Mouse (Mus musculus): ENCODE measurements around the gene Nufip2. TPM values are rescaled to one million over a fixed set of nuclear protein-coding genes. Genes with fewer than 3 reads are reported as not detected.
"Not testable (repeated sequence)": the region's sequence is repeated elsewhere in the genome, so short reads cannot be mapped to it uniquely, and the experiment has no call there.

Nufip2 gene
- polyA plus RNA-seq, 1 experiment from 2014 or later: 3.4 TPM

DNA sequence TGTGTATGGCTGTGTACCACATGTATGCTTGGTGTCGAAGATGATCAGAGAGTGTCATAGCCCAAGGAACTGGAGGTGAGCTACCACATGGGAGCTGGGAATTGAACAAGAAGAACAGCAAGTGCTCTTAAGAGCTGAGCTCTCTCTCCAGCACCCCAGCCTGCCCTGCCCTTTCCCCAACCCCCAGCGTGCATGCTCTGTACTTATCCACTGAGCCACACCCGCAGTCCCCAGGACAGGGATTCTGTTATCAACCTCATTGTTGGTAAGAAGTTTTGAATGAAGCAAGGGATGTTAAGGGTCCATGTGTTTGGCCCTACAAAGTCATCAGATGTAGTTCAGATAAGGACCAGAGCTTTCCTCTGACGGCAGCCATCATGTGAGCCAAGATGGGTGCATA lies 60.7 kb downstream of the Nufip2 start:
- no peak overlapping the region for H3K27ac ChIP-seq (ENCODE audit: low read length)
- ATAC-seq (ENCODE audit: low FRiP score, low TSS enrichment): no peak
- H3K27me3 ChIP-seq (ENCODE audit: insufficient read depth, low read length): no peaks in the 10 kb centered on the region
- H3K9me3 ChIP-seq (ENCODE audit: low read length): no peaks in the 10 kb centered on the region
- no peak overlapping the region for H3K9ac ChIP-seq (replicated peaks; ENCODE audit: low read length)
- H3K4me1 ChIP-seq (ENCODE audit: insufficient read depth, low read length): no peaks in the 10 kb centered on the region
- no peak overlapping the region for H3K4me2 ChIP-seq (replicated peaks; ENCODE audit: low read depth, low read length)
- H3K36me3 ChIP-seq (ENCODE audit: insufficient read depth, low read length): no peaks in the 10 kb centered on the region
- no peak overlapping the region for H3K4me3 ChIP-seq (ENCODE audit: low read length)
- 93% methylated on average over 4 of the region's 4 CpGs for WGBS

DNA sequence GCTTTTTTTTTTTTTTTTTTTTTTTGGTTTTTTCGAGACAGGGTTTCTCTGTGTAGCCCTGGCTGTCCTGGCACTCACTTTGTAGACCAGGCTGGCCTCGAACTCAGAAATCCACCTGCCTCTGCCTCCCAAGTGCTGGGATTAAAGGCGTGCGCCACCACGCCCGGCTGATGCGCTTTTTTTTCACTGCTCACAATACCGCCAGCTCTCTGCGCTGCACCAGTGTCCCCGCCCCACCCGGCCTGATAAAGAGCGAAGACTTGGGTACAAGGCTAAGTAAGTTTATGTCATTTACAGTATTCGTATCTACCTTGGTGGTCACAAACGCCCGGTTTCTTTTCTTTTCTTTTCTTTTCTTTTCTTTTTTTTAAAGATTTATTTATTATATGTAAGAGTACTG lies 61.1 kb downstream of the Nufip2 start:
- ATAC-seq (ENCODE audit: low FRiP score, low TSS enrichment); H3K27me3 ChIP-seq (ENCODE audit: insufficient read depth, low read length); H3K36me3 ChIP-seq (ENCODE audit: insufficient read depth, low read length); H3K9ac ChIP-seq (replicated peaks; ENCODE audit: low read length); H3K4me3 ChIP-seq (ENCODE audit: low read length); H3K27ac ChIP-seq (ENCODE audit: low read length); H3K4me1 ChIP-seq (ENCODE audit: insufficient read depth, low read length); H3K4me2 ChIP-seq (replicated peaks; ENCODE audit: low read depth, low read length); H3K9me3 ChIP-seq (ENCODE audit: low read length): not testable (repeated sequence)
- whole genome bisulfite sequencing: 97% methylated on average over 13 of the region's 15 CpGs

DNA sequence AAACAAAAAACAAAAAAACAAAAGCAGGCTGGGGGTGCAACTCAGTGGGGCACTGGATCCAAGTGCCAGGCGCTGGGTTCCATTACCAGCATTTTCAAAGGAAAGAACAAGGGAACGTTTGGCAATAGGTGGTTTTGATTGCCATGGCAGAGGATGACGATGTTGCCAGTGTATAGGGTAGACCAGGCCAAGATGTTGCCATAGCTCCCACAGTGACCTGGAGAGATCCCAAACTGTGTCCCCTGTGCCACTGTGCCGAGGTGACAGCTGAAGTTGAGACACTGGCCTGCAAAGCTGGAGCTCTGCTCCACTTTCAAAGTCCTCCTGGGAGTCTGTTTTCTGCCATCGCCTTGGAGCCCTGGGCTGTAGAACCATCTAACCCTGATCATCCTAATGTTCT lies 63.0 kb downstream of the Nufip2 start:
- no peaks in the 10 kb centered on the region for H3K4me1 ChIP-seq (ENCODE audit: insufficient read depth, low read length)
- no peak overlapping the region for H3K4me2 ChIP-seq (replicated peaks; ENCODE audit: low read depth, low read length)
- no peak overlapping the region for H3K27ac ChIP-seq (ENCODE audit: low read length)
- H3K9ac ChIP-seq (replicated peaks; ENCODE audit: low read length): no peak overlapping the region
- no peak for ATAC-seq (ENCODE audit: low FRiP score, low TSS enrichment)
- no peaks in the 10 kb centered on the region for H3K27me3 ChIP-seq (ENCODE audit: insufficient read depth, low read length)
- no peaks in the 10 kb centered on the region for H3K36me3 ChIP-seq (ENCODE audit: insufficient read depth, low read length)
- no peaks in the 10 kb centered on the region for H3K9me3 ChIP-seq (ENCODE audit: low read length)
- no peak overlapping the region for H3K4me3 ChIP-seq (ENCODE audit: low read length)
- 85% methylated on average over 5 of the region's 5 CpGs for WGBS

DNA sequence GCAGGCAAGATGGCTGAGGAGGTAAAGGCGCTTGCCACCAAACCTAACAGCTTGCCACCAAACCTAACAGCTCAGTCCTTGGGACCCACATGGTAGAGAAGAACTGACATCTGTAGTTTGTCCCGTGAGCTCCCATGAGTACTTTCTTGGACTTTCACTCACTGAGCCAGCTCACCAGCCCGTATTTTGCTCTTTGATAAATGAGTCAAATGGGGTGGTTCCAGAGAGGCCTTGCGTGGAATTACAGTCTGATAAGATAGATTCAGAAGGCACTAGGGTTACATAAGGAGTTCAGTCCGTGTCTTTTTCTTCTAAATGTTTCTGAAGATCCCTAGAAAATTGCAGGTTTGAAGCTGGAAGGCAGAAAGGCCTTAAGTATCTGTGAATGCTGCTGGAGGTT lies 66.6 kb downstream of the Nufip2 start:
- H3K4me2 ChIP-seq (replicated peaks; ENCODE audit: low read depth, low read length): no peak overlapping the region
- ATAC-seq (ENCODE audit: low FRiP score, low TSS enrichment): no peak
- no peak overlapping the region for H3K9ac ChIP-seq (replicated peaks; ENCODE audit: low read length)
- no peaks in the 10 kb centered on the region for H3K27me3 ChIP-seq (ENCODE audit: insufficient read depth, low read length)
- no peak overlapping the region for H3K27ac ChIP-seq (ENCODE audit: low read length)
- H3K4me1 ChIP-seq (ENCODE audit: insufficient read depth, low read length): no peaks in the 10 kb centered on the region
- H3K36me3 ChIP-seq (ENCODE audit: insufficient read depth, low read length): no peaks in the 10 kb centered on the region
- H3K9me3 ChIP-seq (ENCODE audit: low read length): no peaks in the 10 kb centered on the region
- WGBS: 77% methylated on average over 5 of the region's 5 CpGs
- H3K4me3 ChIP-seq (ENCODE audit: low read length): no peak overlapping the region

DNA sequence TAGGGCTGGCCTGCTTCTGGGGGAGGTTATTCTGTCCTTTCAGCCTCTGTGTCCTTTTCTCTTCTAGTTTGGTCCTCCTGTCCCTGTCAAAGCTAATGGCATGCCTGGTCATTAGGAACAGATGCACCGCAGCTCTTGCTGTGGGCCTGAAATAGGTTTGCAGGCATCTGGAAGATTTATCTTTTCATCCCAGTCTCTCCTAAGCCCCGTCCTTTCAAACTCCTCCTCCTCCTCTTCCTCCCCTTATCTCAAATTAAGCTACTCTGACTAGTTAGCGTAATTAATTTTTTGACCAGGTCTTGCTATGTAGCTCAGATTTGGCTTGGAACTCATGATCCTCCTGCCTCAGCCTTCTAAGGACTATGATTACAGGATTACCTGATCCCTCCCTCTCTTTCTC lies 67.5 kb downstream of the Nufip2 start:
- WGBS: 59% methylated on average over 3 of the region's 3 CpGs

DNA sequence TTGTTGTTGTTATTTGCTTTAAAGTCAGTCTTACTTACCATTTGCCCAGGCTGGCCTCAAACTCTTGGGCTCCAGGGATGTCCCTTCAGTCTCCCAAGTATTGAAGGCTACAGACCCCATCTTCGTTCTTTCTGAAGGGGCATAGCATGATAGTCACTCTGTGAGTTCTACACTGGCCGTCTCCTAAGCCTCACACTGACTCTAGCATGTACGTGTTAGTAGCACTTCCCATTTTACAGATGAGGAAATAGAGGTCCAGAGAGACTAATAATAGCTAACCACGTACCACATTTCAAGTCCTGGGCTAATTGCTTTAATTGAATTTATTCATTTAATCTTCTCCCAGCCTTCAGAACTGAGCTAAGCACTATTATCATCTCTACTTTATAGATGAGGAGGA lies 74.1 kb downstream of the Nufip2 start:
- WGBS: 87% methylated on average over 4 of the region's 4 CpGs
- H3K4me2 ChIP-seq (replicated peaks; ENCODE audit: low read depth, low read length): no peak overlapping the region
- H3K4me1 ChIP-seq (ENCODE audit: insufficient read depth, low read length): peaks cover 13% of the 10 kb centered on the region
- H3K27ac ChIP-seq (ENCODE audit: low read length): no peak overlapping the region
- no peak overlapping the region for H3K4me3 ChIP-seq (ENCODE audit: low read length)
- no peaks in the 10 kb centered on the region for H3K9me3 ChIP-seq (ENCODE audit: low read length)
- no peaks in the 10 kb centered on the region for H3K36me3 ChIP-seq (ENCODE audit: insufficient read depth, low read length)
- no peak for ATAC-seq (ENCODE audit: low FRiP score, low TSS enrichment)
- H3K27me3 ChIP-seq (ENCODE audit: insufficient read depth, low read length): no peaks in the 10 kb centered on the region
- no peak overlapping the region for H3K9ac ChIP-seq (replicated peaks; ENCODE audit: low read length)

More for the DNA sequence above, 67.5 kb downstream of the Nufip2 start:
- Histone ChIP-seq H3K27ac (ENCODE audit: low read length) (no peak overlapping the region), H3K4me2 (replicated peaks; ENCODE audit: low read depth, low read length) (no peak overlapping the region), H3K9ac (replicated peaks; ENCODE audit: low read length) (no peak overlapping the region), H3K4me1 (ENCODE audit: insufficient read depth, low read length) (no peaks in the 10 kb centered on the region), H3K4me3 (ENCODE audit: low read length) (no peak overlapping the region), H3K27me3 (ENCODE audit: insufficient read depth, low read length) (no peaks in the 10 kb centered on the region), H3K36me3 (ENCODE audit: insufficient read depth, low read length) (no peaks in the 10 kb centered on the region), H3K9me3 (ENCODE audit: low read length) (no peaks in the 10 kb centered on the region)
- ATAC-seq (ENCODE audit: low FRiP score, low TSS enrichment): no peak

DNA sequence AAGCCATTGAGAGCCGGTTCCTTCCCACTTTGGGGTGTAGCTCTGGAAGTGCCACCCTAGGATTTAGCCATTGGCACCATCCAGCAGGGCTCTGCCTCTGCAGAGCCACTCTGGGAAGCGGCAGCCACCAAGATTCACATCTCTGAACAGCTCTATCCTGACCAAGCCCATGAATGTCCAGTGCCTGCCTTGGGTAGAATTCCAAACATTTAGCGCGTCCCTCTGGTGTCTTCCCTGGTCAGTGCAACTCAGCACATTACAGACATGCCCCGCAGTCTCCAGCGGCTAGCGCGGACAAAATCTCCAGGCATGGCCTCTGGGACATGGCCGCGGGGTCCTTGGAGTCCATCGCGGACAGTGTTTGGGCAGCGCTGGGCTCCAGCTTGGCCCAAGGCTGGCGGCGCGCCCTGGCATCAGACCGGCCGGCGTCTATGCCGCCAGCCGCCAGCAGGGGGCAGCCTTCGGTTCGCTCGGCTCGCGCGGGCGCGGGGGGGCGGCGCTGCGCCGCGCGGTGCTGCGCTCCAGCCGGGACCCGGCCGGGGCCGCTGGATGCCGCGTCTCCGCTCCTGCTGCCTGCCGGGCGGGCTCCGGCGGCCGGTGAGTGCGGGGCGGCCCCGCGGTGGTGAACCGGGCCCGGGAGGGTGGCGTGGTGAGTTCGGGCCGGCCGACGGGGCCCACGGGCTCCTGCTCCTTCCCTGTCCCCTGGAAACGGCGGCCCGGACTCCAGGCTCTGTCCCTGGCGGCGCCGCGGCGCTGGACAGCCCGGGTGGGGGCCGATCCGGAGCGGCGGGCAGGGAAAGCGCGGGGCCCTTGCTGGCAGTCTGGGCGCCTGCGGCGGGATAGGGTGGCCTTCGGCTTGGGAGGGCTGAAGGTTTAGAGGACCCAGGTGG lies 77.1 kb downstream of the Nufip2 start, which contains the start of gene Myo18a:
Gene Myo18a, plus strand, starts transcription at position 464 of the 890 bp plus-strand sequence.
- 2% methylated on average over 59 of the region's 79 CpGs for WGBS
- peak within 1 kb of the TSS; percentile 91 for H3K27ac ChIP-seq (ENCODE audit: low read length)
- H3K36me3 ChIP-seq (ENCODE audit: insufficient read depth, low read length): no peaks in the 10 kb centered on the region
- peak; percentile 81 for ATAC-seq (ENCODE audit: low FRiP score, low TSS enrichment)
- H3K4me2 ChIP-seq (replicated peaks; ENCODE audit: low read depth, low read length): peak within 1 kb of the TSS; percentile 74
- H3K4me3 ChIP-seq (ENCODE audit: low read length): peak within 1 kb of the TSS; percentile 80
- no peaks in the 10 kb centered on the region for H3K9me3 ChIP-seq (ENCODE audit: low read length)
- no peaks in the 10 kb centered on the region for H3K27me3 ChIP-seq (ENCODE audit: insufficient read depth, low read length)
- peak within 1 kb of the TSS; percentile 91 for H3K9ac ChIP-seq (replicated peaks; ENCODE audit: low read length)
- peaks cover 38% of the 10 kb centered on the region for H3K4me1 ChIP-seq (ENCODE audit: insufficient read depth, low read length)

DNA sequence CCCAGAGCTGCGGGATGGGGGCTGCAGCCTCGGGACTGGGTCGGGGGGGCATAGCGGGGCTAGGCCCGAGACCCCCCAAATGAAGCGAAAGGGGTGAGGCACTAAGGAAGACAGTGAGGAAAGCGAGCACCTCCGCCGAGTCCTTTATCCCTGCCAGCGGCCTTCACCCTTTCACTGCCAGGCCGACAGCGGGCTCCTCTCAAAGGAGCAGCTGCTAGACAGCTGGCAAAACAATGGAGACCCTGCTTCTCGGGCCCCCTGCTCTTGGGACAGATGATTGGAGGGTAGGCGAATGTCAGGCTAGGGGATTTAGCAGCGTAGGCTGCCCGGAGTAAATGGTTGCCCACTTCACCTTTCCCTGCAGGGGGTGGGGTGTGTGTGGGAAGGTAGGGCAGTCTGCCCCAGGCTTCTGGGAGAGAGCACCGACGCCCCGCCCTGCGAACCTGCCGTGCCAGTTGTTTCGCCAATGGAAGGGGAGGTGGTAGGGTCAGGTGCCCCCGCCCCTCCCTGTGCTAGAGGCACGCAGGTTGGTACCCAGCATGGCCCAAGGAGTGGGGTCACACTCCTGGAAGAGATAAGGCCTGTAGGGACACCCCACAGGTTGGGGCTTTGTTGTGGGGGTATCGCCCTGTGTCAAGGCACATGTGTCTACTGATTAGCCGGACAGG lies 77.9 kb downstream of the Nufip2 start:
- Histone ChIP-seq H3K27me3 (ENCODE audit: insufficient read depth, low read length) (no peaks in the 10 kb centered on the region), H3K36me3 (ENCODE audit: insufficient read depth, low read length) (no peaks in the 10 kb centered on the region), H3K4me1 (ENCODE audit: insufficient read depth, low read length) (peaks cover 38% of the 10 kb centered on the region), H3K4me2 (replicated peaks; ENCODE audit: low read depth, low read length) (peak overlapping the region; percentile 74), H3K9ac (replicated peaks; ENCODE audit: low read length) (peak overlapping the region; percentile 91), H3K4me3 (ENCODE audit: low read length) (peak overlapping the region; percentile 80), H3K9me3 (ENCODE audit: low read length) (no peaks in the 10 kb centered on the region), H3K27ac (ENCODE audit: low read length) (peak overlapping the region; percentile 91)
- ATAC-seq (ENCODE audit: low FRiP score, low TSS enrichment): peak; percentile 36
- 5% methylated on average over 23 of the region's 26 CpGs for WGBS

DNA sequence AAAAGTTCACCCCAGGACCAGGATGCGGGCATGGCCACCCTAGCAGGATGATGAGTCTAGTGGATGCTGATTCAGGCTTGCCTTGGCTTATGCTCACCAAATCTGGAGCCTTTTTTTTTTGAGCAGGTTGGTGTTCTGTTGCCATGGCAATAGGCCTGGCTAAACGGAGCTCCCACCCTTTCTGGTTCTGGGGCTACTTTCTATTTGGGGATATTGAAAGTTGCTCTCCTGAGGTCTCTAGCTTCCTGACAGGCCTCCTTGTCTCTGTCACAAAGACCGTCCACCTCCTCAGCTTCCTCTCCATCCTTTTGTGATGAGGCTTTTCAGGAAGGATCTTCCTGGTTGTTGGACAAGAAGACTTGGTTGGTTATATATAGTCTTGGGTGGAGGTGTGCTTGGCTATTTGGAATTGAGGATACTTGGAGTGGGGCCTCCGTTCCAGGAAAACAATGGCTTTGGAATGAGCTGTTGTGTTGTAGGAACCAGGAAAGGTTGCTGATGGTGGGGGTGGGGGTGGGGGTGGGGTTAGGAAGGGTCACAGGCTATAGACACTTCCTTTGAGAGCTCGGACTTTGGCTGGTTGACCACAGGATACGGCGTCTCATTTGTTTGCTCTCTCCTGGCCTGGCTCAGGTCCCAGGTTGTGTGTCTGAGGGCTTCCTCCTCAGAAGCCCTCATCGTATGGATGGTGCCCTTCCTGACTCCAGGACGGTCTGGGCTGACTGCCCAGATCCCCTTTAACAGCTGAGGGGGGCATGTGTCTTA lies 78.9 kb downstream of the Nufip2 start:
- 48% methylated on average over 9 of the region's 9 CpGs for WGBS
- Histone ChIP-seq H3K4me3 (ENCODE audit: low read length) (peak overlapping the region; percentile 80), H3K4me1 (ENCODE audit: insufficient read depth, low read length) (peaks cover 43% of the 10 kb centered on the region), H3K9me3 (ENCODE audit: low read length) (no peaks in the 10 kb centered on the region), H3K36me3 (ENCODE audit: insufficient read depth, low read length) (no peaks in the 10 kb centered on the region), H3K27ac (ENCODE audit: low read length) (peak overlapping the region; percentile 91), H3K9ac (replicated peaks; ENCODE audit: low read length) (peak overlapping the region; percentile 39; the same call in 1 of the 2 replicates), H3K4me2 (replicated peaks; ENCODE audit: low read depth, low read length) (peak overlapping the region; percentile 74), H3K27me3 (ENCODE audit: insufficient read depth, low read length) (no peaks in the 10 kb centered on the region)
- ATAC-seq (ENCODE audit: low FRiP score, low TSS enrichment): peak; percentile 33; the same call in 1 of the 2 replicates
